Mouse (Mus musculus): ENCODE results near the gene Cryba2. TPM values are rescaled to one million over a fixed set of nuclear protein-coding genes. Genes with fewer than 3 reads are reported as not detected.

The Cryba2 gene
- polyA plus RNA-seq (2016; fragmentation: Nextera tagmentation; extraction: Ambion mirVana), result not detected in 2 replicates

- Histone ChIP-seq H3K27me3 (replicated peaks) (peaks cover 95% of the 10 kb centered on the region), H3K27ac (no peak within 1 kb of the TSS), H3K9ac (no peak within 1 kb of the TSS), H3K9me3 (no peaks in the 10 kb centered on the region), H3K4me2 (replicated peaks) (peak within 1 kb of the TSS; percentile 51), H3K36me3 (no peaks in the 10 kb centered on the region), H3K4me3 (peak within 1 kb of the TSS; percentile 19; the same call in 1 of the 2 replicates), H3K4me1 (peaks cover 16% of the 10 kb centered on the region)
- peak; percentile 38 for ATAC-seq (ENCODE audit: low FRiP score, low read depth)
- WGBS, result 4% methylated on average over 25 of the region's 25 CpGs
Measured at GRCm38 (mm10) chr1:74893134-74893855, at the start of gene Cryba2. Gene Cryba2, minus strand, starts transcription at chr1:74893143.

- WGBS, result 65% methylated on average over 12 of the region's 12 CpGs
- Histone ChIP-seq H3K9ac (no peak overlapping the region), H3K9me3 (no peaks in the 10 kb centered on the region), H3K27me3 (replicated peaks) (peaks cover 38% of the 10 kb centered on the region), H3K4me3 (no peak overlapping the region), H3K27ac (no peak overlapping the region), H3K4me1 (no peaks in the 10 kb centered on the region), H3K36me3 (no peaks in the 10 kb centered on the region), H3K4me2 (replicated peaks) (no peak overlapping the region)
- no peak for ATAC-seq (ENCODE audit: low FRiP score, low read depth)
Measured at GRCm38 (mm10) chr1:74941651-74942360, 48.9 kb upstream of the Cryba2 start.

- H3K27ac ChIP-seq, result no peak overlapping the region
- no peak for ATAC-seq (ENCODE audit: low FRiP score, low read depth)
- no peak overlapping the region for H3K9ac ChIP-seq
- no peaks in the 10 kb centered on the region for H3K4me1 ChIP-seq
- WGBS, result 8% methylated on average over 3 of the region's 3 CpGs
- H3K4me3 ChIP-seq, result no peak overlapping the region
- peaks cover 20% of the 10 kb centered on the region for H3K27me3 ChIP-seq (replicated peaks)
- H3K9me3 ChIP-seq, result no peaks in the 10 kb centered on the region
- no peak overlapping the region for H3K4me2 ChIP-seq (replicated peaks)
- no peaks in the 10 kb centered on the region for H3K36me3 ChIP-seq
Measured at GRCm38 (mm10) chr1:74939762-74940161, 46.8 kb upstream of the Cryba2 start.

- Histone ChIP-seq H3K9me3 (no peaks in the 10 kb centered on the region), H3K4me2 (replicated peaks) (no peak overlapping the region), H3K4me1 (no peaks in the 10 kb centered on the region), H3K9ac (no peak overlapping the region), H3K36me3 (no peaks in the 10 kb centered on the region), H3K4me3 (no peak overlapping the region), H3K27me3 (replicated peaks) (peaks cover 15% of the 10 kb centered on the region), H3K27ac (no peak overlapping the region)
- WGBS, result 43% methylated on average over 12 of the region's 12 CpGs
- no peak for ATAC-seq (ENCODE audit: low FRiP score, low read depth)
Measured at GRCm38 (mm10) chr1:74936221-74936830, 43.4 kb upstream of the Cryba2 start.

- Histone ChIP-seq H3K36me3 (no peaks in the 10 kb centered on the region), H3K9ac (no peak within 1 kb of the TSS), H3K9me3 (no peaks in the 10 kb centered on the region), H3K27ac (no peak within 1 kb of the TSS), H3K4me3 (peak within 1 kb of the TSS; percentile 26; the same call in 1 of the 2 replicates), H3K4me1 (no peaks in the 10 kb centered on the region), H3K27me3 (replicated peaks) (peaks cover 17% of the 10 kb centered on the region; the same call in 1 of the 2 replicates), H3K4me2 (replicated peaks) (peak within 1 kb of the TSS; percentile 65)
- ATAC-seq (ENCODE audit: low FRiP score, low read depth), result no peak
- WGBS, result 2% methylated on average over 18 of the region's 18 CpGs
Measured at GRCm38 (mm10) chr1:74935402-74935801, 42.5 kb upstream of the Cryba2 start, which contains the start of gene Cfap65. Gene Cfap65, minus strand, starts transcription at chr1:74935599.

GRCm38 (mm10) chr1:74927621-74928296 lies 34.8 kb upstream of the Cryba2 start:
- no peaks in the 10 kb centered on the region for H3K9me3 ChIP-seq
- peaks cover 14% of the 10 kb centered on the region for H3K27me3 ChIP-seq (replicated peaks)
- no peak overlapping the region for H3K9ac ChIP-seq
- no peak for ATAC-seq (ENCODE audit: low FRiP score, low read depth)
- no peak overlapping the region for H3K27ac ChIP-seq
- 84% methylated on average over 9 of the region's 9 CpGs for WGBS
- no peak overlapping the region for H3K4me2 ChIP-seq (replicated peaks)
- no peak overlapping the region for H3K4me3 ChIP-seq
- H3K4me1 ChIP-seq, result no peaks in the 10 kb centered on the region
- H3K36me3 ChIP-seq, result no peaks in the 10 kb centered on the region

GRCm38 (mm10) chr1:74926721-74927120 lies 33.8 kb upstream of the Cryba2 start:
- H3K9ac ChIP-seq, result no peak overlapping the region
- WGBS, result 38% methylated on average over 6 of the region's 6 CpGs
- no peaks in the 10 kb centered on the region for H3K4me1 ChIP-seq
- no peaks in the 10 kb centered on the region for H3K9me3 ChIP-seq
- H3K4me3 ChIP-seq, result no peak overlapping the region
- H3K27me3 ChIP-seq (replicated peaks), result peaks cover 14% of the 10 kb centered on the region
- no peak overlapping the region for H3K27ac ChIP-seq
- no peak overlapping the region for H3K4me2 ChIP-seq (replicated peaks)
- ATAC-seq (ENCODE audit: low FRiP score, low read depth), result no peak
- H3K36me3 ChIP-seq, result no peaks in the 10 kb centered on the region

GRCm38 (mm10) chr1:74924464-74924863 lies 31.5 kb upstream of the Cryba2 start:
- ATAC-seq (ENCODE audit: low FRiP score, low read depth), result no peak
- H3K4me1 ChIP-seq, result no peaks in the 10 kb centered on the region
- H3K27me3 ChIP-seq (replicated peaks), result peaks cover 11% of the 10 kb centered on the region
- H3K4me3 ChIP-seq, result no peak overlapping the region
- no peaks in the 10 kb centered on the region for H3K9me3 ChIP-seq
- H3K9ac ChIP-seq, result no peak overlapping the region
- no peak overlapping the region for H3K27ac ChIP-seq
- H3K36me3 ChIP-seq, result no peaks in the 10 kb centered on the region
- H3K4me2 ChIP-seq (replicated peaks), result no peak overlapping the region
- WGBS, result 59% methylated on average over 4 of the region's 4 CpGs

- H3K4me1 ChIP-seq, result no peaks in the 10 kb centered on the region
- ATAC-seq (ENCODE audit: low FRiP score, low read depth), result no peak
- no peak overlapping the region for H3K9ac ChIP-seq
- no peak overlapping the region for H3K4me3 ChIP-seq
- H3K4me2 ChIP-seq (replicated peaks), result peak overlapping the region; percentile 38
- 0 out of 2 replicates have a peak, but pooled peaks cover 3% of the 10 kb centered on the region for H3K9me3 ChIP-seq
- WGBS, result 19% methylated on average over 13 of the region's 13 CpGs
- H3K27ac ChIP-seq, result no peak overlapping the region
- H3K27me3 ChIP-seq (replicated peaks), result peaks cover 8% of the 10 kb centered on the region
- no peaks in the 10 kb centered on the region for H3K36me3 ChIP-seq
Measured at GRCm38 (mm10) chr1:74915706-74916105, 22.8 kb upstream of the Cryba2 start.

- ATAC-seq (ENCODE audit: low FRiP score, low read depth), result no peak
- H3K4me3 ChIP-seq, result no peak overlapping the region
Measured at GRCm38 (mm10) chr1:74902191-74902590, 9.2 kb upstream of the Cryba2 start.

GRCm38 (mm10) chr1:74901686-74902085 lies 8.7 kb upstream of the Cryba2 start:
- H3K27ac ChIP-seq, result no peak overlapping the region
- H3K4me1 ChIP-seq, result peaks cover 25% of the 10 kb centered on the region
- WGBS, result 5% methylated on average over 3 of the region's 3 CpGs
- H3K36me3 ChIP-seq, result no peaks in the 10 kb centered on the region
- no peak for ATAC-seq (ENCODE audit: low FRiP score, low read depth)
- H3K4me2 ChIP-seq (replicated peaks), result no peak overlapping the region
- H3K9me3 ChIP-seq, result no peaks in the 10 kb centered on the region
- H3K27me3 ChIP-seq (replicated peaks), result peaks cover 85% of the 10 kb centered on the region
- no peak overlapping the region for H3K9ac ChIP-seq
- no peak overlapping the region for H3K4me3 ChIP-seq

More at GRCm38 (mm10) chr1:74902191-74902590, 9.2 kb upstream of the Cryba2 start:
- no peak overlapping the region for H3K9ac ChIP-seq
- H3K4me1 ChIP-seq, result peaks cover 25% of the 10 kb centered on the region
- no peaks in the 10 kb centered on the region for H3K9me3 ChIP-seq
- peaks cover 80% of the 10 kb centered on the region for H3K27me3 ChIP-seq (replicated peaks)
- H3K4me2 ChIP-seq (replicated peaks), result no peak overlapping the region
- no peak overlapping the region for H3K27ac ChIP-seq
- H3K36me3 ChIP-seq, result no peaks in the 10 kb centered on the region
- 25% methylated on average over 6 of the region's 6 CpGs for WGBS
